Mouse (Mus musculus) embryonic fibroblast, embryonic 13.5 days (primary cell): ENCODE data around the gene Ush2a. TPM values are rescaled to one million over a fixed set of nuclear protein-coding genes. Genes with fewer than 3 reads are reported as not detected.

Experiments
- H3K27ac ChIP-seq: 2 replicates; pipeline ENCODE4 v1.5.1; 2012; ENCODE audit warnings: low read length, control low read depth, inconsistent platforms; ENCODE audit not compliant: insufficient read depth
- H3K4me1 ChIP-seq: 2 replicates; pipeline ENCODE4 v1.6.1; 2011; ENCODE audit warnings: low read length; ENCODE audit not compliant: control insufficient read depth, insufficient read depth
- H3K4me3 ChIP-seq: 2 replicates; pipeline ENCODE4 v1.5.1; 2011; ENCODE audit warnings: mild to moderate bottlenecking, control low read depth, low read length; ENCODE audit not compliant: insufficient read depth
- CTCF ChIP-seq: IDR thresholded peaks from 2 replicates; pipeline ENCODE4 v1.5.1; 2011; ENCODE audit warnings: mild to moderate bottlenecking, control low read depth, low read length, moderate library complexity, borderline replicate concordance; ENCODE audit not compliant: insufficient read depth
- POLR2A ChIP-seq: IDR thresholded peaks from 2 replicates; pipeline ENCODE4 v1.6.1; 2011; ENCODE audit warnings: low read depth, mild to moderate bottlenecking, control low read depth, low read length, moderate library complexity
- polyA plus RNA-seq: library from polyadenylated mRNA; stranded (reverse); fragments of >200 nt; gene quantifications from 2 replicates; pipeline ENCODE4 v1.2.4, GENCODE M21; 2011; ENCODE audit warnings: low read depth; ENCODE audit not compliant: missing spikeins, insufficient read length

Ush2a gene
- polyA plus RNA-seq, 1 experiment, result not detected

DNA sequence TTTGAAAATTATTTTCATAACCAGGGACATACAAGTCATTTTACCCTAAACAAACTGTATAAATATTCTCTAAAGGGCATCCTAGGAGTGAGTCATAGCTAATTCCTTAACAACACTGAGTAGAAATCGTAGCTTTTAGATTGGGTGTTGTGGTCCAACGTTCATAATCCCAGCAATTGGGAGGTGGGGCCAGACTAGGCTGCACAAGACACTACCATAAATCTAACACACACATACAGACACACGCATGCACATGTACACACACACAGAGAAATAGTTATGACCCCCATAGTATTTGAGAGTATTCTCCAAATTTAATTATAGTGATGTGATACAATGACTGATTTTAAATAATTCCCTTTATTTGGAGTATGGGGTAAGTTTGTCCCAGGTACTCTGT, 125.5 kb downstream of the Ush2a start:
- TF ChIP-seq POLR2A (no peak), CTCF (no peak)
- H3K27ac ChIP-seq, result no peak overlapping the region
- H3K4me1 ChIP-seq, result no peaks in the 10 kb centered on the region; the same call in 1 of the 2 replicates
- no peak overlapping the region for H3K4me3 ChIP-seq

DNA sequence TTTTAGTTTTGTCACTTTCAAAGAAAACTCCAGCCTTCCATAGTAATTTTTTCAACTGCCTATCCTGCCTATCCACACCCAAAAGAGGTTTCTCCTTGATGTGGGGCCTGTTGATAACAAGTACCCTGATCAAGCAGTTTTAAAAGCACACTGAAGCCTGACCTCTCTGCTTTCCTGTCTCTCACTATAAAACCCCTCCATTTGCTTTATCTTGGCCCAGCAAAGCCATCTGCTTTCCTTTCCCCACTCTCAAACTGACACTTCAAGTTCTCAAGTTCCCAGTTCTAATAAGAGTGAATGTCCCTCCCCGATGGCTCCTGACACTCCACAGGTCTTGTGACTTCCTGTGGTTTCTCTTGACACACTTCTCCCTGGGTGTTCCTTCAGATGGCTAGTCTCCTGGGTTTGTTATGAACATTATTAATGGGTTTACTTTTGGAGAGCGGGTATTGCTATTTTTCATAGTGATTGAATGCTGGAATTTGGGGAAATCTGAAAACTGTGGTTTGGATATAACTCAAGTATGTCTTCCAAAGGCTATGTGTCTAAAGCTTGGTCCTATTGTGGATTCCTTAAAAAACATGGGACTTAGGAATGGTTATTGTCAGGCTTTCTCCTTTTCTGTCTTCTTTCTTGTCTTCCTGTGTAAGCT, 126.1 kb downstream of the Ush2a start:
- H3K4me1 ChIP-seq, result no peaks in the 10 kb centered on the region; the same call in 1 of the 2 replicates
- H3K4me3 ChIP-seq, result no peak overlapping the region
- H3K27ac ChIP-seq, result no peak overlapping the region
- TF ChIP-seq CTCF, result no peak
- no peak for TF ChIP-seq POLR2A

DNA sequence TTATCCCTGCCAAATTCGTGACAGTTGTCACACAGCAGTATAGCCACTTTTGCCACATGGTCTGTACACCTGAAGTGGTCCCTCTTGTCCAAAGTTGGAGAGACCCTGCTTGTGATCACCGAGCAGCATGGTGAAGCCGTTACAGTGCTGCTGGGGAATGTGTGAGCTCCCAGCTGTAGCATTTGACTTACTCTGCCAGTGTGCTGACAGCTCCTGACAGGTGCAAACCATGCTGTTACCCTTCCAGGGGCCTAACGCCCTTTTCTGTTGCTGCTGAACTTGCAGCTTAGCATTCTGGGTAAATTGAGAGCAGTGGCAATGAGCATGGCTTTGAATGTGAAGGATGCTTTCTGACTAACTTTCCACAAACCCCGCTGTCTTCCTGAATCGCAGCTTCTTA, 128.3 kb downstream of the Ush2a start:
- Histone ChIP-seq H3K4me1 (no peaks in the 10 kb centered on the region; the same call in 1 of the 2 replicates), H3K4me3 (no peak overlapping the region), H3K27ac (no peak overlapping the region)
- TF ChIP-seq POLR2A (no peak), CTCF (no peak)

DNA sequence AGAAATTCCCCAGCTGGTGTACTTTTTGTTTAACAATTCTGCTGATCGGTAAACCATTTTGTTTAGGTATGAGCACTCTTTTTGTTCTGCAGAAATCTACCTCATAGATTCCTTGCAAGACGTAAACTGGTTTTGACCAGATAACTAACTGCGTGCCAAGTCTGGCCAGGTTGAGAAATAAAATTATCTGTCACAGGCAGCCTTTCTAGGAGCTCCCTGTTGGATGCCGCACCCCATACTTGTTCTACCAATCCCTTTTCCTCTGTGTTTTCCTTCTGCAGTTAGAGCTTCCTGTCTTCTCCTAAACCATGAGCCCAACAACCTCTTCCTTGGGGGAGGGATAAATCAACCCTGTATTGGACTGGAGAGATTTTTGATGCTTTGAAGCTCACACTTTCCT, 145.4 kb downstream of the Ush2a start:
- peaks cover 4% of the 10 kb centered on the region; the same call in 1 of the 2 replicates for H3K4me1 ChIP-seq
- H3K27ac ChIP-seq, result no peak overlapping the region
- no peak for TF ChIP-seq CTCF
- no peak for TF ChIP-seq POLR2A
- no peak overlapping the region for H3K4me3 ChIP-seq

DNA sequence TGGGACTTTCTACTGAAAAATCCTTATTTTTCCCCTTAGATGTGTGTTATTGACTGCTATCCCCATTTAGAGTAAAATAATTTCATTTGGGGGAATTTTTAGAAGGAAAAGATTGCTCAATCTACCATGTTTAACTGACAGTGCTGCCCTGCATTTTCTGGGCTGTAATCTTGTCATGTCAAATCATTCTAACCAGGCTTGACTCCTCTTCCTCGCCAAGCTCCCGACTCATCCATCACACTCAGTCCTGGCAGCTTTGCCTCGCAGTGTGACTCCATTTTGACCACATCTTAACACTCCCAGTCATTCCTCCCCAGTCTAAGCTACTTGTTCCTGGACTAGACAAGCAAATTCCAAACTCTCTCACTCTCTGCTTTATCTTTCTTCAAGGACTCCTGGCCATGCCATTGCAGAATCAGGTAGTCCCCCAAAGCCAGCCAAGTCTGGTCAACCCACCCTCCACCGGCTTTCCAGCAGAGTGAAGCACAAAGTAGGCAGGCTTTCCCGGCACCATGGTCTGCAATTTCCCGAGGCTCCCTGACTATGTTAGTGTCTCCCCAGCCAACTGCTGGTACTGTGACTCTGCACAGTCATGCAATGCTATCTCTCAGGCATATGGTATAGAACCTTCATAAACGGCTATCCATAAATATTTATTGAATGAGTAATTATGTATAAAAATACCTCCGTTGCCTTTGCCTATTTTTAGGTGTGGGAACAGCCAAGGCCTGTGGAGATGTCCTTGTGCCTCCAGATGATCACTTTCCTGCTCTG, 146.0 kb downstream of the Ush2a start:
- Histone ChIP-seq H3K4me3 (no peak overlapping the region), H3K27ac (no peak overlapping the region), H3K4me1 (peaks cover 4% of the 10 kb centered on the region; the same call in 1 of the 2 replicates)
- no peak for TF ChIP-seq CTCF
- no peak for TF ChIP-seq POLR2A

DNA sequence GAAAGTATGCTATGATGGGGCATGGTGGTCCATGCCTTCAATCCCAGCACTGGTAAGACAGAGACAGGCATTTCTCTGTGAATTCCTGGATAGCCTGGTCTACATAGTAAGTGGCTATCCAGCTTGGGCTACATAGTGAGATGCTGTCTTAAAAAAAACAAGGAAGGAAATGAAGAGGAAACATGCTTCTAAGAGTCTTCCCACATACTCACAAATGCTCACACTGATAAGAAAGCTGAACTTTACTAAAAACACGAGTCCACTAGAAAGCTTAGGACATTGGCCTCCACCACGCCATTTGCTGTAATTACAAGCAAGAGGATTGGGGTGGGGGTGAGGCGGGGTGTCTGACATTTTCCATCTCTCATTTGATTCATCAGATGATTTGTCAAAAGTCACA, 148.7 kb downstream of the Ush2a start:
- no peak overlapping the region for H3K27ac ChIP-seq
- H3K4me1 ChIP-seq, result peaks cover 4% of the 10 kb centered on the region; the same call in 1 of the 2 replicates
- no peak overlapping the region for H3K4me3 ChIP-seq
- TF ChIP-seq POLR2A (no peak), CTCF (no peak)

DNA sequence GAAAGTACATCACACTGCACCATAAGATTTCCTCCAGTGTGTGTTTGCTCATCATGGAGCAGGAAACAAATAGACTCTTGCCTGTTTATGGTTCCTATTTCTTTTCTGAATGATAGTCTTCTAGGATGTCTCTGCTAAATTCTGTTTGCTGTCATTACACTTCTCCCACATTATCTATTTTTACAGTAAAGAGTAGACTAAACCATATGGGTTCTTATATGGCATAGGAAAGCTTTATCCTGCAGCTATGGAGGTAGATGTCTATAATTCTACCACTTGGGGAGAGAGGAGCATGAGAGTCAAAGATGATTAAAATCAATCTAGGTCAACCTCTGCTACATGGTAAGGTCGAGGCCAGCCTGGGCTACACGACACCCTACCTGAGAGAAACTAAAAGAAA, 158.7 kb downstream of the Ush2a start:
- no peak overlapping the region for H3K4me3 ChIP-seq
- peaks cover 2% of the 10 kb centered on the region for H3K4me1 ChIP-seq
- no peak for TF ChIP-seq POLR2A
- no peak for TF ChIP-seq CTCF
- H3K27ac ChIP-seq, result no peak overlapping the region

DNA sequence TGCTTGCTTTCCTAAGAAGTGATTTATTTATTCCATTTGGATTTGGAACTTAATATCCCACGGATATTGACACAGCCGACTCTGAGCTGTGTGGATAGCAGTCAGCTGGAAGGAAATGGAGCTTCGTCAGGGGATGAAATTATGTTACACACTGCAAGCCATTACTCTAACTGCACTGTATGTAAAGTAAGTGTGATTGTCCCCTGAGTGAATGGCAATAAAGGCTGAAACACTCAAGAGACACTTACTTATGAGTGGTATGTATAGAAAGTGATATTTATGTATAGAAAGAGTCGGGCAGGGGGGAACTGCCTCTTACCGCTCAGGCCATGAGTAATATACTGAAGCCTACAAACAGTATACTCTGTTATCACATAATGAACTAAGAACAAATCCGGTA, 166.3 kb downstream of the Ush2a start:
- H3K4me3 ChIP-seq, result no peak overlapping the region
- H3K4me1 ChIP-seq, result no peaks in the 10 kb centered on the region
- H3K27ac ChIP-seq, result no peak overlapping the region
- no peak for TF ChIP-seq CTCF
- TF ChIP-seq POLR2A, result no peak

DNA sequence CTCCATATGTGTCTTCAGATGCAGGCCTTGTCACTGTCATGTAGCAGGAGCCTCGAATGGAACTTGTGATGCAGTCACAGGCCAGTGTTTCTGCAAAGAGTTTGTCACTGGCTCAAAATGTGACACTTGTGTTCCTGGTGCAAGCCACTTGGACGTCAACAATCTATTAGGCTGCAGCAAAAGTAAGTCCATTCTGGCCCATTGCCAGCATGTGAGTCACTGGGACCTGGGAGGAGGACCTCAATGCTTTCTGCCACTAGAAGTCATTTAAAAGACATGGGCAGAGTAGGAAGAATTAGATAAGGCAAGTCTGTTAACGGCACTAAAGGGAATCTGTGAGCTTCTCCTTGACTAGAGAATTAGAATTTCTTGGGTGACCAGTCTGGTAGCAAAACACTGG, 168.9 kb downstream of the Ush2a start:
- TF ChIP-seq POLR2A (no peak), CTCF (no peak)
- Histone ChIP-seq H3K4me3 (no peak overlapping the region), H3K27ac (no peak overlapping the region), H3K4me1 (no peaks in the 10 kb centered on the region)

DNA sequence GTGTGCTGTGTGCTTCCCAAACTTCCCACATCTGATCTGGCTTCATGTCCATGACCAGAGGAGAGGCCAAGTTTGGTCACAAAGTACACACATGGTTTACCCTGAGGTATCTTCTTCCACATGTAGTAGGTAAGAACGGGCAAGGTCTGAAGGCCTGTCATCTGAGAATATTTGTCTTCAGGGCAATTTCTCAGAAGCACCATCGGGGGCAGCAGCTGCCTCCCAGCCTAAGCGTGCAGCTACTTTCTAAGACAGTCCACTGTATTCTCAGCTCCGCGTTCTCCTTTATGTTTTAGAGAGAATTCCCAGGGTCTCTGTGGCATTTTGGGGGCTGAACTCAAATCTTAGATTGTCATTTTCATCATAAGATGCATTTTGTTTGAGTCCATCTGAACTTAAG, 186.1 kb downstream of the Ush2a start:
- no peak overlapping the region for H3K4me3 ChIP-seq
- H3K4me1 ChIP-seq, result no peaks in the 10 kb centered on the region
- no peak overlapping the region for H3K27ac ChIP-seq
- TF ChIP-seq POLR2A (no peak), CTCF (no peak)
